Mouse (Mus musculus): ENCODE results near the gene Megf8. TPM values are rescaled to one million over a fixed set of nuclear protein-coding genes. Genes with fewer than 3 reads are reported as not detected.

Megf8 gene
- total RNA-seq, 2 experiments from 2014 or later, result 16.3 to 16.6 TPM

- DNase-seq, result no peak
- intact Hi-C loops (cut with DNase I), result no loop called here
Observed at GRCm38 (mm10) chr7:25294495-25294894, 22.5 kb upstream of the Megf8 start.

GRCm38 (mm10) chr7:25294960-25295722, 21.8 kb upstream of the Megf8 start:
- intact Hi-C loops (cut with DNase I), result no loop called here
- no peak for DNase-seq

GRCm38 (mm10) chr7:25296945-25297453, 20.0 kb upstream of the Megf8 start:
- no peak for DNase-seq
- intact Hi-C loops (cut with DNase I), result no loop called here

- no peak for DNase-seq
- intact Hi-C loops (cut with DNase I), result no loop called here
Observed at GRCm38 (mm10) chr7:25297454-25298325, 19.3 kb upstream of the Megf8 start, which contains the start of gene Pafah1b3. Pafah1b3 (minus strand) TSS chr7:25297986.

GRCm38 (mm10) chr7:25301063-25301462, 15.9 kb upstream of the Megf8 start, which contains the start of gene Prr19:
Prr19 (plus strand) TSS chr7:25301411.
- intact Hi-C loops (cut with DNase I), result no loop called here
- no peak for DNase-seq

- intact Hi-C loops (cut with DNase I), result no loop called here
- DNase-seq, result no peak
Observed at GRCm38 (mm10) chr7:25303003-25303684, 13.8 kb upstream of the Megf8 start.

- DNase-seq, result no peak
- intact Hi-C loops (cut with DNase I), result no loop called here
Observed at GRCm38 (mm10) chr7:25303685-25304006, 13.3 kb upstream of the Megf8 start.

- DNase-seq, result no peak
- intact Hi-C loops (cut with DNase I), result no loop called here
Observed at GRCm38 (mm10) chr7:25305481-25305880, 11.5 kb upstream of the Megf8 start.

GRCm38 (mm10) chr7:25305956-25306613, 10.9 kb upstream of the Megf8 start, which contains the start of gene Tmem145:
Tmem145 (plus strand) TSS chr7:25306106.
- no peak for DNase-seq
- intact Hi-C loops (cut with DNase I), result no loop called here

GRCm38 (mm10) chr7:25306614-25306996, 10.4 kb upstream of the Megf8 start:
- DNase-seq, result no peak
- intact Hi-C loops (cut with DNase I), result no loop called here

- no peak for DNase-seq
- intact Hi-C loops (cut with DNase I), result no loop called here
Observed at GRCm38 (mm10) chr7:25308702-25309318, 8.2 kb upstream of the Megf8 start.

- intact Hi-C loops (cut with DNase I), result no loop called here
- DNase-seq, result no peak
Observed at GRCm38 (mm10) chr7:25309425-25309824, 7.5 kb upstream of the Megf8 start.

GRCm38 (mm10) chr7:25311193-25311592, 5.8 kb upstream of the Megf8 start:
- intact Hi-C loops (cut with DNase I), result loop anchor here (5.0 kb wide), 1 partner anchor 179 kb away; no protein-coding TSS in a partner anchor
- no peak for DNase-seq

GRCm38 (mm10) chr7:25313325-25313724, 3.6 kb upstream of the Megf8 start:
- intact Hi-C loops (cut with DNase I), result loop anchor here (5.0 kb wide), 1 partner anchor 181 kb away; no protein-coding TSS in a partner anchor
- DNase-seq, result no peak

GRCm38 (mm10) chr7:25314606-25315305, 2.2 kb upstream of the Megf8 start:
- DNase-seq, result no peak

GRCm38 (mm10) chr7:25315306-25316041, 1.5 kb upstream of the Megf8 start:
- intact Hi-C loops (cut with DNase I), result loop anchor here (5.0 kb wide), 2 partner anchors 68 to 238 kb away; no protein-coding TSS in a partner anchor
- DNase-seq, result no peak

More at GRCm38 (mm10) chr7:25314606-25315305, 2.2 kb upstream of the Megf8 start:
- intact Hi-C loops (cut with DNase I), result loop anchor here (5.0 kb wide), 3 partner anchors 67 to 237 kb away; no protein-coding TSS in a partner anchor

GRCm38 (mm10) chr7:25317446-25317999, 559 bp downstream of the Megf8 start:
- DNase-seq, result no peak

GRCm38 (mm10) chr7:25322058-25322484, 5.1 kb downstream of the Megf8 start:
- intact Hi-C loops (cut with DNase I), result no loop called here
- no peak for DNase-seq

More at GRCm38 (mm10) chr7:25317446-25317999, 559 bp downstream of the Megf8 start:
- intact Hi-C loops (cut with DNase I), result loop anchor here (5.0 kb wide), 2 partner anchors 70 to 240 kb away; no protein-coding TSS in a partner anchor

Data from gastrocnemius, postnatal 36 days (tissue).